Mouse (Mus musculus) stomach, postnatal 0 days (tissue): ENCODE data around the gene Nfatc2. TPM values are rescaled to one million over a fixed set of nuclear protein-coding genes. Genes with fewer than 3 reads are reported as not detected.

Source experiments
- ATAC-seq: fragments of 200-750 bp; cut with Nextera tagmentation; 2 replicates; pipeline ENCODE4 v1.8.0; 2017; ENCODE audit not compliant: low FRiP score, low TSS enrichment
- DNase-seq: peaks from one replicate; pipeline ENCODE4 v3.0.0-alpha.2; 2016; ENCODE audit warnings: low spot score
- H3K27ac ChIP-seq: fragments of 300-500 bp; sonication (generic); replicated peaks from 2 replicates; pipeline ENCODE4 v1.5.1; 2014; ENCODE audit warnings: mild to moderate bottlenecking, control low read depth
- H3K27me3 ChIP-seq: fragments of 300-500 bp; sonication (generic); 2 replicates; pipeline ENCODE4 v1.6.1; 2014; ENCODE audit warnings: low read length; ENCODE audit not compliant: control insufficient read depth, insufficient read depth
- H3K36me3 ChIP-seq: fragments of 300-500 bp; sonication (generic); 2 replicates; pipeline ENCODE4 v1.6.1; 2014; ENCODE audit warnings: low read length, mixed read lengths; ENCODE audit not compliant: control insufficient read depth, insufficient read depth
- H3K4me1 ChIP-seq: fragments of 300-500 bp; sonication (generic); replicated peaks from 2 replicates; pipeline ENCODE4 v1.6.1; 2014; ENCODE audit warnings: antibody characterized with exemption; ENCODE audit not compliant: control insufficient read depth, insufficient read depth
- H3K4me2 ChIP-seq: fragments of 300-500 bp; sonication (generic); replicated peaks from 2 replicates; pipeline ENCODE4 v1.6.1; 2014; ENCODE audit warnings: low read depth, mild to moderate bottlenecking, control low read depth, moderate library complexity
- H3K4me3 ChIP-seq: fragments of 300-500 bp; sonication (generic); 2 replicates; pipeline ENCODE4 v1.5.1; 2014; ENCODE audit warnings: low read depth, low read length, control low read depth
- H3K9ac ChIP-seq: fragments of 300-500 bp; sonication (generic); 2 replicates; pipeline ENCODE4 v1.6.1; 2014; ENCODE audit warnings: mild to moderate bottlenecking, low read length, control low read depth, mixed read lengths
- H3K9me3 ChIP-seq: fragments of 300-500 bp; sonication (generic); 2 replicates; pipeline ENCODE4 v1.6.1; 2016; ENCODE audit warnings: low read length; ENCODE audit not compliant: control insufficient read depth
- CTCF ChIP-seq: IDR thresholded peaks from 2 replicates; pipeline ENCODE4 v1.5.1; 2016; ENCODE audit warnings: antibody characterized with exemption, low read depth, mild to moderate bottlenecking, moderate library complexity
- EP300 ChIP-seq: optimal IDR thresholded peaks from 2 replicates; pipeline ENCODE3; 2016; ENCODE audit warnings: antibody characterized with exemption
- WGBS: fragments of 180-500 bp; shearing (Covaris S2); extraction: QIAGEN DNeasy Blood & Tissue Kit; methylation state at CpG from one replicate; pipeline ENCODE4 v1.1.7; 2014; 5-methylcytosine and 5-hydroxymethylcytosine counted together
- polyA plus RNA-seq: library from polyadenylated mRNA; unstranded; fragments of >200 nt; fragmentation: Nextera tagmentation; extraction: Ambion mirVana; gene quantifications from 2 replicates; pipeline ENCODE4 v1.2.1, GENCODE M21; 2015

Nfatc2 gene
- polyA plus RNA-seq, 1 experiment from 2014 or later: 2.2 TPM

GRCm38 (mm10) chr2:168640460-168640859, 39.0 kb upstream of the Nfatc2 start:
- 91% methylated on average over 9 of the region's 9 CpGs for WGBS
- H3K4me1 ChIP-seq: no peaks in the 10 kb centered on the region
- H3K27ac ChIP-seq: no peak overlapping the region
- DNase-seq: no peak
- H3K4me3 ChIP-seq: no peak overlapping the region
- TF ChIP-seq CTCF: no peak
- TF ChIP-seq EP300: no peak
- H3K4me2 ChIP-seq: no peak overlapping the region
- no peak for ATAC-seq
- H3K36me3 ChIP-seq: peaks cover 13% of the 10 kb centered on the region; the same call in 1 of the 2 replicates
- no peaks in the 10 kb centered on the region for H3K27me3 ChIP-seq
- no peak overlapping the region for H3K9ac ChIP-seq
- H3K9me3 ChIP-seq: no peaks in the 10 kb centered on the region

GRCm38 (mm10) chr2:168634881-168635280, 33.4 kb upstream of the Nfatc2 start:
- WGBS: 89% methylated on average over 7 of the region's 7 CpGs
- DNase-seq (no peak), ATAC-seq (no peak)
- TF ChIP-seq CTCF (no peak), EP300 (no peak)
- Histone ChIP-seq H3K4me1 (no peaks in the 10 kb centered on the region), H3K9me3 (no peaks in the 10 kb centered on the region), H3K27ac (no peak overlapping the region), H3K4me3 (no peak overlapping the region), H3K4me2 (no peak overlapping the region), H3K27me3 (no peaks in the 10 kb centered on the region), H3K9ac (no peak overlapping the region), H3K36me3 (peaks cover 5% of the 10 kb centered on the region; the same call in 1 of the 2 replicates)

GRCm38 (mm10) chr2:168633301-168633816, 31.9 kb upstream of the Nfatc2 start:
- Histone ChIP-seq H3K4me2 (no peak overlapping the region), H3K4me3 (no peak overlapping the region), H3K27me3 (no peaks in the 10 kb centered on the region), H3K9me3 (no peaks in the 10 kb centered on the region), H3K27ac (no peak overlapping the region), H3K9ac (no peak overlapping the region), H3K4me1 (no peaks in the 10 kb centered on the region), H3K36me3 (no peaks in the 10 kb centered on the region; the same call in 1 of the 2 replicates)
- 44% methylated on average over 14 of the region's 14 CpGs for WGBS
- TF ChIP-seq EP300 (no peak), CTCF (no peak)
- DNase-seq: no peak
- peak; percentile 41; the same call in 1 of the 2 replicates for ATAC-seq

GRCm38 (mm10) chr2:168632543-168632942, 31.1 kb upstream of the Nfatc2 start:
- no peak for DNase-seq
- Histone ChIP-seq H3K4me3 (no peak overlapping the region), H3K4me1 (no peaks in the 10 kb centered on the region), H3K4me2 (no peak overlapping the region), H3K36me3 (no peaks in the 10 kb centered on the region; the same call in 1 of the 2 replicates), H3K27me3 (no peaks in the 10 kb centered on the region), H3K9me3 (no peaks in the 10 kb centered on the region), H3K9ac (no peak overlapping the region), H3K27ac (no peak overlapping the region)
- no peak for TF ChIP-seq CTCF
- TF ChIP-seq EP300: no peak
- 73% methylated on average over 6 of the region's 6 CpGs for WGBS
- no peak for ATAC-seq

- Histone ChIP-seq H3K9ac (no peak overlapping the region), H3K4me2 (no peak overlapping the region), H3K9me3 (no peaks in the 10 kb centered on the region), H3K27me3 (no peaks in the 10 kb centered on the region), H3K36me3 (no peaks in the 10 kb centered on the region; the same call in 1 of the 2 replicates), H3K4me1 (no peaks in the 10 kb centered on the region), H3K27ac (no peak overlapping the region), H3K4me3 (no peak overlapping the region)
- ATAC-seq (peak; percentile 72), DNase-seq (peak; percentile 81)
- TF ChIP-seq CTCF (peak; percentile 98), EP300 (no peak)
- WGBS: 22% methylated on average over 8 of the region's 8 CpGs
Observed at GRCm38 (mm10) chr2:168628787-168629186, 27.3 kb upstream of the Nfatc2 start.

- no peaks in the 10 kb centered on the region for H3K9me3 ChIP-seq
- TF ChIP-seq CTCF: no peak
- TF ChIP-seq EP300: no peak
- DNase-seq (no peak), ATAC-seq (no peak)
- H3K36me3 ChIP-seq: no peaks in the 10 kb centered on the region; the same call in 1 of the 2 replicates
- WGBS: 56% methylated on average over 20 of the region's 20 CpGs
- H3K9ac ChIP-seq: no peak overlapping the region
- H3K4me3 ChIP-seq: no peak overlapping the region
- no peaks in the 10 kb centered on the region for H3K4me1 ChIP-seq
- no peak overlapping the region for H3K4me2 ChIP-seq
- H3K27me3 ChIP-seq: no peaks in the 10 kb centered on the region
- no peak overlapping the region for H3K27ac ChIP-seq
Observed at GRCm38 (mm10) chr2:168627829-168628770, 26.6 kb upstream of the Nfatc2 start.
